Mouse (Mus musculus): ENCODE measurements around the gene Cnst.

Cnst gene

GRCm38 (mm10) chr1:179545768-179546550, at the start of gene Cnst, which contains the start of gene Tfb2m:
Cnst (plus strand) TSS chr1:179546370.
Tfb2m (minus strand) TSS chr1:179546267.
- DNase-seq (ENCODE audit: low spot score), result peak; percentile 97

- DNase-seq (ENCODE audit: low spot score), result no peak
These were observed 46.9 kb upstream of the Cnst start for GRCm38 (mm10) chr1:179499257-179499656.

- no peak for DNase-seq (ENCODE audit: low spot score)
These were observed 43.6 kb upstream of the Cnst start for GRCm38 (mm10) chr1:179502565-179502964.

GRCm38 (mm10) chr1:179506530-179507315, 39.4 kb upstream of the Cnst start:
- DNase-seq (ENCODE audit: low spot score), result no peak

GRCm38 (mm10) chr1:179510546-179511340, 35.4 kb upstream of the Cnst start:
- DNase-seq (ENCODE audit: low spot score), result no peak

- DNase-seq (ENCODE audit: low spot score), result no peak
These were observed 34.3 kb upstream of the Cnst start for GRCm38 (mm10) chr1:179511895-179512294.

GRCm38 (mm10) chr1:179516941-179517712, 29.0 kb upstream of the Cnst start:
- DNase-seq (ENCODE audit: low spot score), result no peak

GRCm38 (mm10) chr1:179517713-179518465, 28.3 kb upstream of the Cnst start, which contains the start of gene Smyd3:
Smyd3 (minus strand) TSS chr1:179518041.
- DNase-seq (ENCODE audit: low spot score), result peak; percentile 65

- no peak for DNase-seq (ENCODE audit: low spot score)
These were observed 26.3 kb upstream of the Cnst start for GRCm38 (mm10) chr1:179519901-179520300.

- DNase-seq (ENCODE audit: low spot score), result no peak
These were observed 7.1 kb upstream of the Cnst start for GRCm38 (mm10) chr1:179539054-179539453.

- no peak for DNase-seq (ENCODE audit: low spot score)
These were observed 6.3 kb upstream of the Cnst start for GRCm38 (mm10) chr1:179539887-179540286.

GRCm38 (mm10) chr1:179541502-179541901, 4.7 kb upstream of the Cnst start:
- DNase-seq (ENCODE audit: low spot score), result no peak

- DNase-seq (ENCODE audit: low spot score), result no peak
These were observed 364 bp downstream of the Cnst start for GRCm38 (mm10) chr1:179546551-179546917.

- DNase-seq (ENCODE audit: low spot score), result no peak
These were observed 1.0 kb downstream of the Cnst start for GRCm38 (mm10) chr1:179547176-179547575.

GRCm38 (mm10) chr1:179548220-179548619, 2.0 kb downstream of the Cnst start:
- DNase-seq (ENCODE audit: low spot score), result no peak

- DNase-seq (ENCODE audit: low spot score), result no peak
These were observed 3.0 kb downstream of the Cnst start for GRCm38 (mm10) chr1:179548996-179549752.

GRCm38 (mm10) chr1:179551336-179551735, 5.2 kb downstream of the Cnst start:
- DNase-seq (ENCODE audit: low spot score), result no peak

GRCm38 (mm10) chr1:179551921-179552320, 5.8 kb downstream of the Cnst start:
- no peak for DNase-seq (ENCODE audit: low spot score)

- no peak for DNase-seq (ENCODE audit: low spot score)
These were observed 6.6 kb downstream of the Cnst start for GRCm38 (mm10) chr1:179552751-179553150.
